Mouse (Mus musculus) embryonic fibroblast, embryonic 13.5 days (primary cell): ENCODE data around the gene Dhx40.
"Not testable (repeated sequence)": the region's sequence is repeated elsewhere in the genome, so short reads cannot be mapped to it uniquely, and the experiment has no call there.

Experiments
- CTCF ChIP-seq: IDR thresholded peaks from 2 replicates; pipeline ENCODE4 v1.5.1; 2011; ENCODE audit warnings: mild to moderate bottlenecking, control low read depth, low read length, moderate library complexity, borderline replicate concordance; ENCODE audit not compliant: insufficient read depth
- POLR2A ChIP-seq: IDR thresholded peaks from 2 replicates; pipeline ENCODE4 v1.6.1; 2011; ENCODE audit warnings: low read depth, mild to moderate bottlenecking, control low read depth, low read length, moderate library complexity

DNA sequence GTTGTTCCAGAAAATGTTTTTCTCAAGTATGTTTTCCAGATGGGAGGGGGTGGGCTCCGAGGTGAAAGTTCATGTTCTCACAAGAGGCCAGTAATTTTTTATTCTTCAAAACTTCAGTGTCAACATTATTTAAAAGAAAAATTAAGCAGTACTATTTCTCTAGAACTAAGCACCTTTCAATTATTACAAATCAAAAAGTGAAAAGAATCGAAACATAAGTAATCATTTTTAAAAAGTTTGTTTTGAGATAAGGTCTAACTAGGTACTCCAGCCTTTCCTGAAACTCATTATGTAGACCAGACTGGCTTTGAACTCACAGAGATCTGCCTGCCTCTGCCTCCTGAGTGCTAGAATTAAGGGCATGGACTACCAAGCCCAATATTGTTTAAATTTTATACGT, 8.7 kb upstream of the Dhx40 start:
- not testable (repeated sequence) for TF ChIP-seq CTCF, POLR2A
